Mouse (Mus musculus): Measurements from ENCODE around the gene Pitpnm3. TPM values are rescaled to one million over a fixed set of nuclear protein-coding genes. Genes with fewer than 3 reads are reported as not detected.

Gene Pitpnm3
- 0.46 TPM for total RNA-seq (2023)

GRCm38 (mm10) chr11:72135383-72136158, at the start of gene Pitpnm3:
Gene Pitpnm3, minus strand, starts transcription at chr11:72135778.

GRCm38 (mm10) chr11:72041768-72042607, 93.6 kb downstream of the Pitpnm3 start, which contains the start of gene Pimreg:
Gene Pimreg, plus strand, starts transcription at chr11:72042032.

GRCm38 (mm10) chr11:72037409-72037808, 98.2 kb downstream of the Pitpnm3 start, which contains the start of gene Aipl1:
Gene Aipl1, minus strand, starts transcription at chr11:72037509.

Other genes with a start within 250 kb of the Pitpnm3 start
- gene Aipl1, start 98.3 kb downstream of the Pitpnm3 start, total RNA-seq (2023), result not detected
- 0.83 TPM for gene Pimreg, start 93.7 kb downstream of the Pitpnm3 start, total RNA-seq (2023)
- gene Gm43951, start 71.1 kb upstream of the Pitpnm3 start, total RNA-seq (2023), result 1.9 TPM
- 17.2 TPM for gene 4933427D14Rik, start 71.7 kb upstream of the Pitpnm3 start, total RNA-seq (2023)
- gene Txndc17, start 71.8 kb upstream of the Pitpnm3 start, total RNA-seq (2023), result 23.3 TPM
- 24.3 TPM for gene Med31, start 79.8 kb upstream of the Pitpnm3 start, total RNA-seq (2023)
- not detected for gene Slc13a5, start 131.4 kb upstream of the Pitpnm3 start, total RNA-seq (2023)
- 52.1 TPM for gene Xaf1, start 165.9 kb upstream of the Pitpnm3 start, total RNA-seq (2023)
- 0.31 TPM for gene Fbxo39, start 178.7 kb upstream of the Pitpnm3 start, total RNA-seq (2023)
- gene Tekt1, start 226.7 kb upstream of the Pitpnm3 start, total RNA-seq (2023), result not detected